Mouse (Mus musculus) 416B (cell line): Measurements from ENCODE around the gene Gm3460.
"Not testable (repeated sequence)": the region's sequence is repeated elsewhere in the genome, so short reads cannot be mapped to it uniquely, and the experiment has no call there.

ENCODE experiments used
- DNase-seq: peaks from one replicate; pipeline ENCODE4 v3.0.0; 2011; ENCODE audit warnings: low read depth

The Gm3460 gene

GRCm38 (mm10) chr14:6622318-6622717 lies at the start of gene Gm3460:
Gene Gm3460 (minus strand): TSS chr14:6622418.
- DNase-seq: not testable (repeated sequence)

DNA sequence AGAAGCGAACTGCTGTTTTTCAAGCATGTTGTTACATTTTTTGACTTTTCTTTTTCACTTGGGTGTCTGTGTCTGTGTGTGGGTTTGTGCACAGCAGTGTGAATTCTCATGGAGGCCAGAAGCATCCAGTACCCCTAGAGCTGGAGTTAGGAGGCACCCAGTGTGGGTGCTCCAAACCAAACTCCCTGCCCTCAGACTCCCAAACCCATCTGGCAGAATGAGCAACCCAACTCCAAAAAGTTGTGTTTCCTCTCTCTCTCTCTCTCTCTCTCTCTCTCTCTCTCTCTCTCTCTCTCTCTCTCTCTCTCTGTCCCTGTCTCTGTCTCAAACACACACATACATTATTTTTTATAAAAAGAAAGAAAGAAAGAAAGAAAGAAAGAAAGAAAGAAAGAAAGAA lies 15.8 kb downstream of the Gm3460 start:
- not testable (repeated sequence) for DNase-seq

GRCm38 (mm10) chr14:6605004-6605403 lies 17.2 kb downstream of the Gm3460 start:
- not testable (repeated sequence) for DNase-seq

DNA sequence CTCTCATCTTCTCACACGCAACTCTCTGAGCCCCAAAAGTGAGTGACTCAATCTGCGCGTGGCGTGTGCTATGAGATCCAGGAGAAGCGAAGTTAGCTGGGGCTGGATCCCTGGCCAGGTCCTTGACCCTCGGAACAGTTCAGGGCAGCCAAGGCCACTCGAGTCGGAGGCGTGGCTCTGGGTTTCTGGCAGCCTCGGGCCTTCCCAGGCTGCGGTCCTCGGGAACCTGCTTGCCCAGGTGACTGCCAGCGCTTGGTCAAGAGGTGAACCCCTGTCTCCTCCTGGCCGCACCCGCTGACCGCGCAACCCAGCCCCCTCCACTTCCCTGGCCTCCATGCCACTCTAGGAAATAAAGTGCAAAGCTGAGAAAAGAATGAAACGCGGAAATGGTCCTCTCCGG lies 17.7 kb downstream of the Gm3460 start:
- not testable (repeated sequence) for DNase-seq

- DNase-seq: not testable (repeated sequence)
Measured at GRCm38 (mm10) chr14:6590513-6590912, 31.7 kb downstream of the Gm3460 start, which contains the start of gene Gm3629. Gene Gm3629 (minus strand): TSS chr14:6590613.
